Mouse (Mus musculus) inflammation-experienced regulatory T-cells, adult 16 weeks (primary cell): ENCODE measurements around the gene Nim1k. TPM values are rescaled to one million over a fixed set of nuclear protein-coding genes. Genes with fewer than 3 reads are reported as not detected.

Experiments
- polyA plus RNA-seq: library from polyadenylated mRNA; unstranded; fragments of 100-300 nt; shearing (Covaris generic); gene quantifications from one replicate; pipeline ENCODE4 v1.2.1, GENCODE M21; 2017

The Nim1k gene
- 0.29 TPM for polyA plus RNA-seq

DNA sequence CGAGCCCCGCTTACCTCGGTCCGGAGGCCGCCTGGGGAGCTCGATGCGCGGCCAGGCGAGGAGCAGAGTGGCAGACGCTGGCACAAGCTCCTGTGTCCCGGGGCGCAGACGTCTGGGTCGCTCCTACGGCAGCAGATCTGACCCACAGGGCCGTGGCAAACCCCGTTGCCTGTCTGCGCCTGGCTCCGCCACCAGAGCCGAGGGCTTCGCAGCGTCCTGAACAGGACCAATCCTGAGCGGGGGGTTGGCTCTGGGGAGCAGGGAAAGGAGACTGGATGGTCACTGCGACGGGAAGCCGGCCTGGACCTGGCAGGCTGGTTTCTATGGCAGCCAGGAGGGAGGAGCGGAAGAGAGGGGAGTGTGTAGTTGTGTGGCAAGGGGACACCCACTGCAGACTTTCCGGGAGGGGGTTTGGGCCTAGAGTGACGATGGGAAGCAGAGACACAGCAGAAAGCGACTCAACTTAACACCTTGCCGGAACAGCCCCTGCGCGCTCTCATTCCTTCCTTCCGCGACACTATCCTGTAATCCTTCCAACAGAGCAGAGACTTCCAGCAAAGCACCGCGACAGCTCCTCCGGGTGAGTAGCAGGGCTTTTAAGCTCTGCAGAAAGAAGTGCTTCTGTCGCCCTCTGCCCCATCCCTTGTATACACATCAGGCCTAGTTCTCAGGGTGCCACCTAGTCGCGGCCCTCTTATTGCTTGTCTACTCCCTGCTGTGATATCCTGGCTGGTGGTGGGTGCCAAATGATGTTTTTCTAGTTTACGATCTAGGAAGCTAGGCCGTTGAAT lies at the start of gene Nim1k:
Gene Nim1k, minus strand, starts transcription at position 202 of the 791 bp plus-strand sequence.

DNA sequence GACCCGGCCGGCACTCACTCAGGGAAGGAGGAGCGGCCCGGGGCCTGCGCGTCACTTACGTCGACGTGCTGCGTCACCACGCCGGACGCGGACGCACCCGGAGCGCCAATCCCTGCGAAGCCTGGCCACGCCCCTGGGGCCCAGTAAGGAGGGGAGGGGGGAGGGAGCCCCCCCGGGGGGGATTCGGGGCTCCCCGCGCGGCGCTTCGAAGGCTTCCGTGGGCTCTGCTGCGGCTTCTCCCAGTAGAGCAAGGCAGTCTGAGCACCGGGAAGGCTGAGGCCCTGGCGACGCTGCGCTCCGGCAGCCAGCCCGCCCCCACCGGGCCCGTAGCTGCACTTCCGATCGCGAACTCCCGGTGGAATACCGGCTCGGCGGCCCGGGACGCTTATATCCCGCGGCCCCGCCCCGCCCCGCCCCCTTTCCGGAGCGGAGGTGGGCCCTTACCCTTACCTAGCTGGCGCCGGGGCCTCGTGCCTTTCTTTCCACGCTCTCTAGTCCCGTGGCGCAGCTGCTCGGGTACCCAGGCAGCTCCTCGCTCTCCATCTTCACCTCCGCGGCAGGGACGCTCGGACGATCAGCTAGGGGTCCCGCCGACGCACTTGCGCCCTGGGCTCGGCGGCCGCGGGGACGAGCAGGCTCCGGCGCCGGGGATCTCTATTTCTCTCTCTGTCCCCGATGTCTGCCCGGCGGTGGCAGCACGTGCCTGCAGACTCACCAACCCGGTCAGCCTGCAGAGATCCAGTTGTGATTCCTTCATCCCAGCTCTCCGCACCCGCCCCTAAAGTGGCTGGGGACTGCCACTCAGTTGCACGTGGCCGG lies 35.3 kb upstream of the Nim1k start, which contains the start of gene Zfp131:
Gene Zfp131, minus strand, starts transcription at position 129 of the 819 bp plus-strand sequence.

DNA sequence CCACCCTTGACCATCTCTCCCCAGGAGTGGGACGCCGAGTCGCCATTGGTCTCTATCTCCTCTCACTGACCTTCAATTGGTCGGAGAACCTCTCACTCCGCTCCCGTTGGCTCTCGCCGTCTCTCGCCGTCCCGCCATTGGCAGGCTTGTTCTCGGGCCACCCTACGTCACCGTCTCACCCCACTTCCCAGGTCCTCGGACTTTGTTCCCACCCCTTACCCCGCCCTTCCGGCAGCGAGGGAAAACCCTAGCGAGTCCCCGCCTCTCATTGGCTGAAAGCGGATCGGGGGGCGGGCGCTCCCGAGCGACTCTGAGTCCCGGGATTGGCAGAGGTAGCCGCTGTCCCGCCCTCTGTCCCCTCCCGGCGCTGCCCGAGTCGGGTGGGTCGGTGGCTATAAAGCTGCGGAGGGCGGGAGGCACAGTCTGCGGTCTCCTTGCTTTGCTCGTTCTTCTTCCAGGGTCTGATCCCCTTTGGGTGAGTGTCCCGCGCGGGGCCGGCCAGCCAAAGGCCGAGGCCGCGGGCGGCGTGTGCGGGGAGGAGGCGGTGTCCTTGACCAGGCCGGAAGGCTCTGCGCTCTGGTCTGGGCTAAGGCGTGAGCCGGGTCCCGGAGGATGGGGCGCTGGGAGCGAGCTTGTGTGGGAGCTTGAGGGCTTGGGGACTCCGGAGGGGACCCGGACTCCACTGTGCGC lies 65.5 kb downstream of the Nim1k start, which contains the start of gene Hmgcs1:
Gene Hmgcs1, plus strand, starts transcription at position 341 of the 690 bp plus-strand sequence.

Other genes with a start within 250 kb of the Nim1k start
- gene Ccl28, start 132.1 kb downstream of the Nim1k start, polyA plus RNA-seq = not detected
- 47.3 TPM for gene Hmgcs1, start 65.5 kb downstream of the Nim1k start, polyA plus RNA-seq
- gene Zfp131, start 35.0 kb upstream of the Nim1k start, polyA plus RNA-seq = 26.0 TPM
- not detected for gene AF067063, start 74.3 kb upstream of the Nim1k start, polyA plus RNA-seq
- not detected for gene D13Ertd608e, start 80.1 kb upstream of the Nim1k start, polyA plus RNA-seq
- not detected for gene Tcstv1, start 138.9 kb upstream of the Nim1k start, polyA plus RNA-seq
- gene Gm21761, start 173.4 kb upstream of the Nim1k start, polyA plus RNA-seq = not detected
- gene B020031M17Rik, start 194.9 kb upstream of the Nim1k start, polyA plus RNA-seq = not detected